Mouse (Mus musculus): ENCODE results near the gene Aif1l.

Aif1l gene

DNA sequence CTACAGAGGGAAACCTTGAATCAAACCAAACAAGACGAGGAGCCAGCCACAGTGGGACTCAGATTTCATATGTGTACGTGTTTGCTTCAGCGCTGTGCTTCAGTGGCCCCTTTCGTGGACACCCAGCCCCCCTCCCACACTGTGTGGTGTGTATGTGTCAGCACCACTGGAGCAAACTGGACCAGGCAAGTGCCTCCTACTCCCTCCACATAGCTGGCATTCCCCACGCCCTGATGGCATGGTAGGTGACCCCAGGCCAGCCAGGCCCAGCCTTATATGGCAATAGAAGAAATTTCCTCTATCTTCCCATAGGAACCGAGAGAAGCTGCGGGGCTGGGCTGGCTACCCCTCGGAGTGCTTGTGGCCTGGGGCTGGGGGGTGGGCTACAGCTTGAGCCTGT lies 3.7 kb downstream of the Aif1l start:
- DNase-seq: peak; percentile 26 to 55

DNA sequence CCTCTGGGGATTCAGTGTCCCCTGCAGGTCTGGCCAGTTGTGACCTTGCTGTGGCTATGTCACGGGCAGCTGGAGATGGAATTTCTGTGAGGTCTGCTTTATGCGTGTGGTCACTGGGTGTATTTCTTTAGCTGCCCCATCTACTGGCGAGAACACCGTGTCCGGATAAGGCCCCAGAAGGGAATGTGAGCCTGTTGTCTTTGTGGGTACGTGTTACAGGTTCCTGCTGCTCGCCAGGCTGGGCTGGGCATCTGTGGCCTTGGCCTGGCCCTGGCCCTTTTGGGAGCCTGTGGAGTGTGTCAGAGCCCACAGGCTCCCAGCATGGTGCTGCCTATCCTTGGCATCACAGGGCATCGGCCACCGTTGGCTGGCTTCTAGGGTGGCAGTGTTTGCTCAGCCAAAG lies 4.8 kb downstream of the Aif1l start:
- no peak for DNase-seq

DNA sequence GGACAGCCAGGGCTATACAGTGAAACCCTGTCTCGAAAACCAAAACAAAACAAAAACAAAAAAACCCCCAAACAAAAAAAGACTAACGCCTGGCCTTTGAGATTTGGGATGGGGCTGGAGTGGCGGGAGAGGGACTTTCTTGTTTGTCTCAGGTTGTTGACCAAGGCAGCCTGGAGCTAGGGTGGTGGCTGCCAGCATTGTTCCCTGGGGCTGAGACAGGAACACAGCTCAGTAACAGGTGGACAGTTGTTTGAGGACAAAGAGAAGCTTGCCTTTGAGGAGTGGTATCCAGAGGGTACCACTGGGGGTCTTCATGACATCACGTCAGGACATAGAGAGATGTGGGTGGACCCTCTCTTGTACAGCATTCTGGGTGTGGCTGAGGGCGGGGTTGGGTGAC lies 5.7 kb downstream of the Aif1l start:
- DNase-seq: no peak

DNA sequence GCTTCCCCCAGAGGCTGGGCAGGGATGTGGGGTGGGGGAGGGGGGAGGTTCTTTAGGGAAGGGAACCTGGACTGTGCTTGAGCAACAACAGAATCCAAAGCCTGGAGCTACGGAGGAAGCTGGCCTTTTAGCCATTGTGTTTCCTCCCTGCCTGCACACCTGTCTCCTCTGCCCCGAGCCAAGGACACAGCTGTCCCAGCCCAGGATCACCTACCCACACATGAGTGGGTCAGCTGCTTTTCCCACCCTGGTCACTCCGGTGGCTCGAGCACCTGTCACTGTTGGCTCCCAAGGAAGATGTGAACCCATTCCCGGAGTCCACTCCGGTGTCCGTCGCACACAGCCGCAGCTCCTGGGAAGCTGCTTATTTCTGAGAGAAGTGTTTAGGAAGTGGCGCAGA lies 7.3 kb downstream of the Aif1l start:
- no peak for DNase-seq

DNA sequence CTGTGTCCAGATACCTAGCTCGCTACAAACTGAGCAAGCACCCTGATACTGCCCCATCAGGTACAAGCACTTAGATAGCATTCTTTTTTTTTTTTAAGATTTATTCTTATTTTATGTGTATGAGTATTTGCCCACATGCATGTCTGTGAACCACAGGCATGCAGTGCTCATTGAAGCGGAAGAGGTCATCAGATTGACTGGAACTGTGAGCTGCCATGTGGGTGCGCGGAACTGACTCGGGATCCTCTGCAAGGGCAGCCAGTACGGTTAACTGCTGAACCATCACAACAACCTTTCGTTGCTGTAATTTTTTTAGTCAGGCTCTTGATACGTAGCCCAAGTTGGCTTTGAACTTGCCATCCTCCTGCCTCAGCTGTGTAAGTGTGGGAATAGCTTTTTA lies 11.0 kb downstream of the Aif1l start:
- DNase-seq: no peak

DNA sequence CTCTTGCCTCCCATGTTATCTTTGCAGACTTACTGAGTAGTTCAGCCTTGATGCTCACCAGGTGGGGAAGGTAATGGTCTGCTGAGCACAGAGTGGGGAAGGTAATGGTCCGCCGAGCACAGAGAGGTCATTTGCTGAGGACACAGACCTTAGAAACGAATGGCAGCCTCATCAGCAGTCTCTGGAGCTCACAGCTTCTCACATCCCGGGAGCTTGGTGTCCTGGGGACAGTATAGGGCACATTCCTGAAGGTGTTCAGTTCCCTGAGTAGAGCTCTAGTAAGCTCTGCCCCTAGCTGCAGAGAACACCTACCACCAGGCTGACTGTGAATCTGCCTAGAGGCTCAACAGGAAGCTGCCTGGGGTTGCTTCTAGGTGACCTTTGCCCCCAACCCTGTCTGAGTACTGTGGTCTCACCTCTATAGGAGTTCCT lies 11.9 kb downstream of the Aif1l start:
- no peak for DNase-seq

DNA sequence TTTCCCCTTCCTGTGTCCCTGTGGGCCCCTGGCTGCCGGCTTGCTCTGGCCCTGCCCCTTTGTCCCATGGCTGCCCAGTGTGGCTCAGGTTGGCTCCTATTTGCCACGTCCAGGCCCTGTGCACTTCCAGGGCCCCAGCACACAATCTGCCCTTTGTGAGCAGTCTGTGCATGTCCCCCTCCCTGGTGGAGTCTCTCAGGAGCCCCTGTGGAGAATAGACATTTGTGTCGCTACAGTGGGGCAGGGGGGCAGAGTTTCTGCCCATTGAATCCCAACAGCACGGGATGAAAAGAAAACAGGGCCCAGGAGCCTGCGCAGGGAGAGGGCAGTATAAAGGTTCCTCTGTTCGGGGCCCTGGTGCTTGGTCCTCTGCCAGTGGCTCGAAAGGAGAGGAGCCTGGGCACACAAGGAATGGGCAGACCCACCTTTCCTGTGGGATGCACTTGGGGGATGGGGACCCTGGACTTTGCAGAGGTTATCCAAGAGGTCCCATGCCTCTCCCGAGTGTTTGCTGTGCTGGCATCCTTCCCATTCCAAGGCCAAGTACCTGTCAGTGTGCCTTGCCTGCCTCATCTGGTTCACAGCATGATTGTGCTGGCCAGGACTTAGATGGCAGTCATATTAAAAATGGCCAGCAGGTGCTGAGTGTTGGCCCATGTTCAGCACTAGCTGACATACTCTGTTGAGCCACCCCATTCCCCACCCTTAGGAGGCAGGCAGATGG lies 12.7 kb downstream of the Aif1l start:
- peak; percentile 58 to 83 for DNase-seq

DNA sequence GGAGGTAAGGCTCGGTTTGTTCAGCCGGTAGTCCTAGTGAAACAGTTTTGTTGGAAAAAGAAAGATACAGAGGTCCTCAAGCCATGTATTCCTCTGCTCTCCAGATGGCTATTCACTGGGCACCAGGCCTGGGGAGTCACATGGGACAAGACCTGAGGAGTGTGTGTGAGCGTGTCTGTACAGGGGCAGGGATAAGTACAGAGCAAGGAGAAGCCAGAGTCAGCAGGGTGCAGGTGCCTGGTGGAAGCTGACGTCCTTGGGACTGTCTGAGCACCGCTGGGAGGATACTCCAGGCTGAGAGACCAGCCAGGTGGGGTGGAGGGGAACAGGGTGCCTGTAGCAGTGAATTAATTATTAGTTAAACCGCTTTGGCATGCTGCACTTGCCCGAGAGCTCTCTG lies 13.6 kb downstream of the Aif1l start:
- DNase-seq: peak; percentile 15 to 70

DNA sequence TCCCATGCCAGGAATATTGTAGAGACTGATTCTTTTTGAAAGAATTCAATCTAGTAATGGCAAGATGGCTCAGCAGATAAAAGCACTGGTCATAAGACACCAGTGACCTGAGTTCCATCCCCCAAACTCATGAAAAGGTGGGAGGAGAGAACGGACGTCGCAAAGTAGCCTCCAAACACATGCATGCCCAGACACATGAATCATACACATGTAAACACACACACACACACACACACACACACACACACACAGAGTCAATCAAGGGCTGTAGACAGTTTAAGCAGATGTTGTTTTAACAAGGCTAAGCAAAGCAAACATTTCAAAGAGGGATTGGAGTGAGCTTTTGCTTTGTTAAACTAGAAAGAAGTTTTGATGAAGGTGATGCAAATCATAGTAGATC lies 14.3 kb downstream of the Aif1l start:
- no peak for DNase-seq

DNA sequence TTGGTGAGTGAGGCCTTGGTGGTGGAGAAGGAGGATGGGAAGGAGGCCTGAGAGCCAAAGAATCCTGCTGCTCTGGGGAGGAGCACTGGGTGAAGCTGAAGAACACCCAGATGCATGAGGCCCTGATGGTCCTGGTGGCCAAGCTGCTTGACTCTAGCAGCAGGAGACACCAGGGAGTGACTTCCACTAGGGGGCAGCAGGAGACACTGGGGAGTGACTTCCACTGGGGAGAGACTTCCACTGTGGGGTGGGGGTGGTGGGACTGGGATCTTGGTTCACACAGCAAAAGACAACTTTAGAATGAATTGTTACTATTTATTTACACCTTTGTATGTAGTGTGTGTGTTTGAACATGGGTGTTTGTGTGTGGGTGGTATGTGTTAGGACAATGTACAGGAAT lies 15.2 kb downstream of the Aif1l start:
- peak in 1 of 2 experiments; percentile 66 for DNase-seq

DNA sequence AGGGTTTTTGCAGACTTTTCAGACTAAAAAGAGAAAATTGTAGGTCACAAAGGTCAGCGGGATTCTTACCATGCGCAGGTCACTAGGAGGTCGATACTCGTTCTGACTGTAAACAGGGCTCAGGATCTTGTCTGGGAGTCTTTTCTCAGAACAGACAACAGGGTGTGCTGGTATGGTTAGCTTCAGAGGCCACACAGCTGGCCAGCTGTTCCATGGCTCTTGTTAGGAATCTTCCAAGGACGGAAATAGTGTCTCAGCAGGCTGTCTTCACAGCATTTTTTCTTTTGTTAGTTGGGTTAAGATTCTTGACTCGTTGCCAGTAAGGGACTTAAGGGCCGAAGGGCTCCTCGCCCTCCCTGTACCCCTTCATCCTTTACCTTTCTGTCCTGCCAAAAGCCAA lies 16.9 kb downstream of the Aif1l start:
- no peak for DNase-seq

DNA sequence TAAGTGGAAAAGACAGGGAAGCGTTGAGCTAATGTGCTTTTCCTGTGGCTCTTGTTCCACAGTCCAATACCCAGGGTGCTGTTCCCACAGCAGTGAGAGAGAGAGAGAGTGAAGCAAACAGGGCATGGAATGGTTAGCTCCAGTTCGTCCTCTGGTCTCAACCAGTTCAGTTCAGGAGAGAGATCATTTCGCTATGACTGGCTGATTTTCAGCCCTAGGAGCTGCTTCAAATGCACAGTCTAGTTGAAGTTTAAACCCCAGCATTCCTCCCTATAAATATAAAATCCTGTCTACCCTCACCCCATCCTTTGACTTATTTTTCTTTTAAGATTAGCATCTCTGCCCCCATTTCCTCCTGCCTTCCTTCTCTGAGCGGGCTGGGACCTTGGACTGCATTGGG lies 22.6 kb downstream of the Aif1l start:
- peak in 1 of 2 experiments; percentile 1 for DNase-seq

DNA sequence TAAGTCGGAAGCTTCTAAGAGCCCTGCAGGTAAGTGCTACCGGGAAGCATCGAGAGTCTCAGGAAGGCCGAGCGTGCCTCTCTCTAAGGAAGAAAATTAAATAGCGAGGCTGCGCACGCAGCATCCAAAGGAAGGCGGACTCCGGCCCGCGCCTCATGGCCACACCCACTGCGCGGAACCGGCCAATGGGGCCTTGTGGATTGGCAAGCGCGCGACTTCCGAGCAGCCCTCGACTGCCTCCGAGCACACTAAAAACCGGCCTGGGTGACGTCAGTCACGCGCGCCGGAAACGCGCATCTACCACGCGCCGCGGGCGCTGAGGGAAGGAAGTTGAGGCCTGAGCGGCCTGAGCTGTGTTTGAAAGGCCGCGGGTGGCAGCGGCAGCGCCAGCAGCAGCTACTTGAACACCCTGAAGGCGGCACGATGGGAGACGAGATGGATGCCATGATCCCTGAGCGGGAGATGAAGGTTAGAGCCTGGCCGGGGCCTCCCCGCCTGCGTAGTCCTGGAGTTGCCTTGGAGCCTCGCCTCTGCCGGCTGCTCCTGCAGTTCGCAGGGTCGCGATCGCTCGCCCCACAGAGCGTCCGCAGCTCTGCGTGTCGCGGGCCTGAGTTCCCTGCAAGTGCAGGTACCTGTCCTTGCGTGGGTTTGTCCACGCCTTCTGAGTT lies 24.3 kb downstream of the Aif1l start, which contains the start of gene Nup214:
Nup214 (plus strand) TSS at position 296 of the 668 bp plus-strand sequence.
- peak; percentile 100 for DNase-seq

DNA sequence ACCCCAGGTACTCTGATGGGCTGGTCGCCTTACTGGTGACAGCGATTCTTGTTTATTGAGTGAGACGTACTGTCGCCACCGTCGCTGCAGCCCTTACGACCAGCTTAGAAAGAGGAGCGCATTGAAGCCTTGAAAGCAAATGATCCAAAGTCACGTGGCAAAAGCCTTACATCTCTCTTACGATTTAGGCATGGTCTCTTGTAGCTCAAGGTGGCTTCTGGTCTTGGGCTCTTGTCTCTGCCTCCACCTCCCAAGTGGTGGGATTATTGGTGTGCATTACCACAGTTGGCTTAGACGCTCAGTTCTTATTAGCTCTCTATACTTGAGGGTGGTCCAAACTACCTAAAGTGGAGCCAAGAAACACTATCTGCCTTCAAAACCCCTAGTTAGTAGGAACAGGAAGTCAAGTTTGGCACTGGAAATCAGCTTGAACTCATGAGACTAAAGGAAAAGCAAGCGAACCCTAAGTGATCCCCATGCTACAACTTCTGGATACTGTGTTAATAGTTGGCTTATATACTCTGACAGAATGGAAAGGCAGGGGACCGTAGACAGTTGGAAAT lies 25.0 kb downstream of the Aif1l start:
- peak in 1 of 2 experiments; percentile 21 for DNase-seq

DNA sequence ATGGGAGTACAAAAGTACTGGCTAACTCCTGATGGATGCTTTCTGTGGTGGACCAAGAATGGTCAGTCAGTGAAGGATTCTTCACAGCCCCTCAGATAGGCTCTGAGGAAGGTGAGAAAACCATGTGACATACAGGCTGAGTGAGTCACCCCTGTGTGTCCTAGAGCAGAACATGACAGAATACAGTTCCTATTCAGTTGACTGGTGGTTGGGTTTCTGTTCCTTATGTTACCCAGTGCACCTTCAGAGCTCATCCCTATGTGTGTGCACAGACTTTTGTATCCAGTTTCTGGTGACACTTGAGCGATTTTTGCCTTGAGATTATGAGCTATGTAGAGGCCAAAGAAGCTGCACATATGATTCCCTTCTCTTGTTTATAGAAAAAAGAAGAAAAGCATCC lies 37.8 kb downstream of the Aif1l start:
- no peak for DNase-seq

DNA sequence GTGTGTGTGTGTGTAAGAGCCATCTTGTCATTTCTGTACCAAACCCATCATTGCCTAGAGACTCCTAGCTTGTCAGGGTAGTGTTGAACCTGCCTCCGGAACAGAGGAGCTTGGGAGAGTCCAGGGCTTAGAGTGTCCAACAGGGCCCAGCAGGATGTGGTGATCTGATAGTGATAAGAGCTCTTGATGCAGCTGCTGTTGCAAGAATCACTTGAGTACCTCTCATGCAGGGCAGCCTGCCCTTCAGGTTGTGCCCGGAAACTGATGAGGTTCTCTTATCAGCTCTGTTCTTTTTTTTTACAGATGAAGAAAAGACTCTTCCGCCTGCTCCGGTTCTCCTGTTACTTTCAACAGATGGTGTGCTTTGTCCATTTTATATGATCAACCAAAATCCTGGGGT lies 41.0 kb downstream of the Aif1l start:
- DNase-seq: peak; percentile 53 to 75

DNA sequence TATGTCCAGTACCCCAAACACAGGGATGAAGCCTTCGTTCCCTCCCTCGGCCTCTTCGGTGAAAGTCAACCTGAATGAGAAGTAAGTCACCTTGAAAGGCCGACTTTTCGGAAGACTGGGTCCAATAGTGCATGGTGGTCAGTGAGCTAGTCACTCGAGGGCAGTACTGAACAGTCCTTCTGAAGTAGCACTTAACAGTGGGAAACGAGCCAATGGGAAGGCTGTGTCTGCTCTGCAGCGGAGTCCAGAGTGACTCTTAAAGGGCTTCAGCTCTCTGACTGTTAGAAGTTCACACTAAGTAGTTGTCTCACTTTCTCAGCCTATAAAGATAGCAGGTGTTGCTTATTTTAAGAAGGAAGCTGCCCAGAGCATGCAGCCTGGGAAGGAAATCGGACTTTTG lies 45.0 kb downstream of the Aif1l start:
- peak; percentile 54 to 55 for DNase-seq

DNA sequence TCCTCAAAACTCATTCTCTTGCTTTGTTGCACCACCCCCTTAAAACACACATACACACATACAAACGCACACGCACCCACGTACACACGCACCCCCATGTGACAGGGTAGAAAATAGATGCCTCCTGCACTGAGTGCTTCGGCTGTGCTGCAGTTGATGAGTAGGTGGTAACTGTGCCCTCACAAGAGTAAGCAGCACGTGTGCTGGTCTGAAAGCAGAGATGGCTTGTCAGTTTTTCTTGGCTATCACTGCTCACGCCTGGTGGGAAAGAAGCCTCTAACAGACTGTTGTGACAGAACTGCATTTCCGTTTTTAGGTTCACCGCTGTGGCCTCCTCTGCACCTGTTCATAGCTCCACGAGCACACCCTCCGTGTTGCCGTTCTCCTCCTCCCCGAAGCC lies 46.1 kb downstream of the Aif1l start:
- DNase-seq: no peak

DNA sequence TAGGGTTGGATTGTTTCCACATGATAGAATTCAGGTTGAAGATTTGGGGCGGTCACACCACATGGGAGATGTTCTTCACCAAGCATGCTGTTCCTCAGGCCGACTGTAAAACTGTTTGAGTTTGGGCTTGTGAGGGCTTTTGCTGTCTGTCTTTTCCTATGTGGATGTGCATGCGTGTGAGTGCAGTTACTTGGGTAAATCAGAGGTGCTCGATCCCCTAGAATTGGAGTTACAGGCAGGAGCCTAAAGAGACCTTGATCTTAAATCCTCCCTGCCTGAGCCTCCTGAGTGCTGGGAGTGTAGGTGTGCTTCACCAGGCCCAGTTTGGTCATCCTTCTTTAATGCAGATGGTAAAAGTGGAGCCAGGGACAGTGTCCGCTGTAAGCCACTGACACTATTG lies 47.6 kb downstream of the Aif1l start:
- DNase-seq: no peak

DNA sequence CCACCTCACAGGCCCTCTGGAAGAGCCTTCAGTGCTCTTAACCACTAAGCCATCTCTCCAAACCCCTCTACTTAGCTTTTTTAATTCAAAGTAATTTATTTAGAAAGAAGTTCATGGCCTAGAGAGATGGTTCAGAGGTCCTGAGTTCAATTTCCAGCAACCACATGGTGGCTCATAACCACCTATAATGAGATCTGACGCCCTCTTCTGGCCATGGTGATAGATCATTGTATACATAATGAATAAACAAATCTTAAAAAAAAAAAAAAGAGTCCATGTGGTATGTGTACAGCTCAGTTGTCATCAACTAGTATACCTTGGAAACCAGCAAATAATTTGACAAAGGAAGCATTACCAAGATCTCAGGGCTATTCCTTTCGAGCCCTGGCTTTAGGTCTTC lies 48.5 kb downstream of the Aif1l start:
- no peak for DNase-seq

DNA sequence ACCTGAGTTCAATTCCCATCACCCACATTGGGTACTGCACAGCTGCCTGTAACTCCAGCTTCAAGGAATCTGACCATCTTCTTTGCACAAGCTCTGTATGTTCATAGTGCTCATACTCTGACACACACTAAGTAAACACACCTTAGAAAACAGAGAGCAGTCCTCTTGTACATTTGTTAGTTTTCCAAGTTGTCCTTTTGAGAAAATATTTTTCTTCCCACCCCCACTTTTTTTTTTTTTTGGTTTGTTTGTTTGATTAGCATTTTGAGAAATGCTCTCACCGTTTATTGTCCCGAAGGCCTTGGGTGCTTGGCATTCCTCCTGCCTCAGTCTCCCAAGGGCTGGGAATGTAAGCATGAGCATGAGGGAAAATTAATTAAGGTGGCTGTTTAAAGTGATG lies 58.4 kb downstream of the Aif1l start:
- DNase-seq: no peak

DNA sequence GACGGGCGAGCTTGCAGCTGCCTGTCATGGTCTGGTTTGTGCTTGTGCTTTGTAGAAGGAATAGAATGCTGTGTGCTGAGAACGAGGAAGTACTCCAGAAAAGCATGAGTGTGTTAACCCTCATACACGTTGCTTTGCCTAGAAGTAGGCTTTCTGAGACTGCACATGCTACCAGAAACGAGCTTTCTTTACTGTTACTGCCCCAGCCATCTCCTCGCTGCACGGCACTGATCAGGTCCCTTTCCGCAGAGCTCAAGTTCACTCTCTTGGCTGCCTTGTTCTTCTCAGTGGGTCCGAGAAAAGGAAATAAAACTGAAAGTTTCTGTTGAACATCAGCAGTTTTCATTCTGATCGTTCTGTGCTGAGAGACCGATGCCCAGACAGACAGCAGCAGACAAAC lies 58.8 kb downstream of the Aif1l start:
- no peak for DNase-seq

DNA sequence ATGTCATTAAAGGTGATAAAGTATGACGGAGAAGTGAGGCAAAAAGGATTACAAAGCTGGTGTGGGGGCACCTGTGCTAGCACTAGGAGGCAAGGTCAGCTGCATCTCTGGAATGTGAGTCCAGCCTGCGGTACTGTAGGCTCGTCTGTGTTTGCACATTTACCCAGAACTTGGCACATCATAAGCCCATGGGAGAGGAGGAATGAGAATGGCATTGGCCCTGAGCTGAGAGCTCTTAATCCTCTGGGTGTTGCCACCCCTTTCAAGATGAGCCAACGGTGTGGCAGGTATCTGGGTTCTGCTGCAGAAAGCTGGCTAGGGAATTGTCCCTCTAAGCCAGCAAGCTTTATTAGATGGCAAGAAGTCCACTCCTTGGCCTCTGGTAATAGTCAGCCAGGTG lies 69.8 kb downstream of the Aif1l start:
- DNase-seq: no peak

DNA sequence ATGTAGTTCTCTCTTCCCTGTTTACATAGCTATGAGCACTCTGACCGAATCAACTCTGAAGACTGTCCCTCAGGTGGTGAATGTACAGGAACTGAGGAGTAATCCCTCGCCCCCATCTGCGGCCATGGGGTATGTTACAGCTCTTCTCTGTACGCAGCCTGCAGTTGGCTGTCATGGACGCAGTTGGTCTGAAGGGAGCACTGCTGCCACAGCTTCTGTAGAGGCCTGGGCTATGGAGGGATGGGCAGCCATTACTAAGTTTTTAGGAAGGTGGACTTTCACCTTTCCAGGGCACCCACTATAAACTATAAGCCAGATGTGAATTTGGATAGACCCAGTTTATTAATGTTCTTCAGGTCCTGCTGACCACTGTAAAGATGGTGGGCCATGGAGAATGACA lies 70.3 kb downstream of the Aif1l start:
- DNase-seq: no peak

Measured in lung, postnatal 4 days (tissue).